Mouse (Mus musculus) ES-Bruce4 (cell line): Measurements from ENCODE around the gene Cfap97d1.

Experiments used
- CTCF ChIP-seq: IDR thresholded peaks from one replicate; pipeline ENCODE4 v1.8.1; 2011; ENCODE audit warnings: low read depth, low read length
- POLR2A ChIP-seq: IDR thresholded peaks from one replicate; pipeline ENCODE4 v1.8.1; 2011; ENCODE audit warnings: low read length; ENCODE audit not compliant: insufficient read depth

DNA sequence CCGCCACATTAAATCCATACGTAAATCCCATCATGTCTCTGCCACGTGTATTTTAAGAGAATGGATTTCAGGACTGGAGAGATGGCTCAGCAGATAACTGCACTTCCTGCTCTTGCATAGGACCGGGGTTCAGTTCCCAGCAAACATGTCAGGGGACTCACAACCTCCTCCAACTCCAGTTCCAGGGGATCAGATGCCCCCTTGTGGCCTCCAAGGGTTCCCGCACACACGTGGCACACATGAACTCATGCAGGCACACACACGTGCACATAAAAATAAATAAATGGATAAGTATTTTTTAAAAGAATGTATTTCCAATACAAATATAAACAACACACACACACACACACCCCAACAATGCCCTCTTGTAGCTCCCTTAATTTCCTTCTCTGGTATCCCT is 7.1 kb upstream of the Cfap97d1 start:
- TF ChIP-seq POLR2A: no peak
- TF ChIP-seq CTCF: peak; percentile 16
